Mouse (Mus musculus): Measurements from ENCODE around the gene Fmnl3.
"Not testable (repeated sequence)": the region's sequence is repeated elsewhere in the genome, so short reads cannot be mapped to it uniquely, and the experiment has no call there.

Gene Fmnl3

GRCm38 (mm10) chr15:99386796-99387195, 16.5 kb upstream of the Fmnl3 start:
- DNase-seq: peak; percentile 70

- not testable (repeated sequence) for DNase-seq
Measured at GRCm38 (mm10) chr15:99386110-99386509, 15.8 kb upstream of the Fmnl3 start.

DNA sequence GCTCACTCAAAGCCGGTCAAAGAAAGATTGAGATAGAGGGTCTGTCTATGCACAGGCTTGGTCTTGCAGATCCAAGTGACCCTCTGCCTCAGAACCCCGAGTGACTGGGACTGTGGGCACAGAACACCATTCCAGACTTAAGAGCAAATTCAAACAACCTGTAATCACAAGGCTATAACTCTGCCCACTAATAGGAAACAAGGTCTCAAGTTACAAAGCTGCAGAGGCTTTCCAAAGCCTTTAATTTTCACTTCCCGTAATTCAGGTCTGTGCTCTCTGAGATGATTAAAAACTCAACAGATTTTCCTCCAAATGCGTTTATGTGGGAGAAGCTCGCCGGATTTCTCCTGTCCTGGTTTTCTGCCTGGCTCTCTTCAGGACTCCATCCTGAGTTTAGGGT, 13.8 kb upstream of the Fmnl3 start:
- DNase-seq: no peak

DNA sequence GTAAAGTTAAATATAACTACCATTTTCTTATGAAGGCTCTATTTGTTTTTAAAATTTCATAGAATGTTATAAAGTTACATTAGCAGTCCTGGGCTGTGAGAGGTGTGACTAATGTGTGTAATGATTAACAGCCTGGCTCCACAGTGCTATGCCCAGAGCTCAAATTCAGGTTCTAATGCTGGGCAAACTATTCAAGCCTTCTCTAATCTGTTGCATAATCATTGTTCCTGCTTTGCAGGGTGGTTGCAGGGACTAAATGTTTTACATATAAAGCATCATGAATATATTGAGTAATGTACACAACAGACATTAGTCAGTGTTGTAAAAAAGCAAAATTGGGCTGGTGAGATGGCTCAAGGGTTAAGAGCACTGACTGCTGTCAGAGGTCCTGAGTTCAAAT, 12.6 kb upstream of the Fmnl3 start:
- DNase-seq: peak; percentile 80

GRCm38 (mm10) chr15:99376240-99376639, 6.0 kb upstream of the Fmnl3 start:
- DNase-seq: no peak

DNA sequence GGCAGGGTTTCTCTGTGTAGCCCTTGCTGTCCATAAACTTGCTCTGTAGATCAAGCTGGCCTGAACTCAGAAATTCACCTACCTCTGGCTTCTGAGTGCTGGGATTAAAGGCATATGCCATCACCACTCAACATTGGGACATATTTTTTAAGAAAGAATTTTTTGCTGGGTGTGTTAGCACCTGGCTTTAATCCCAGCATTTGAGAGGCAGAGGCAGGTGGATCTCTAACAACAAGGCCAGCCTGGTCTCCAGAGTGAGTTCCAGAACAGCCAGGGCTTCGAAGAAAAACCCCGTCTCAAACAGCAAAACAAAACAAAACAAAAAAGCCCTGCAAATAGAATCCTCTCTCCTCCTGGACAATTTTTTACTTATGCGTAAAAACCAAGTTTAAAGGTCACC, 5.3 kb upstream of the Fmnl3 start:
- no peak for DNase-seq

GRCm38 (mm10) chr15:99375036-99375435, 4.8 kb upstream of the Fmnl3 start:
- DNase-seq: no peak

DNA sequence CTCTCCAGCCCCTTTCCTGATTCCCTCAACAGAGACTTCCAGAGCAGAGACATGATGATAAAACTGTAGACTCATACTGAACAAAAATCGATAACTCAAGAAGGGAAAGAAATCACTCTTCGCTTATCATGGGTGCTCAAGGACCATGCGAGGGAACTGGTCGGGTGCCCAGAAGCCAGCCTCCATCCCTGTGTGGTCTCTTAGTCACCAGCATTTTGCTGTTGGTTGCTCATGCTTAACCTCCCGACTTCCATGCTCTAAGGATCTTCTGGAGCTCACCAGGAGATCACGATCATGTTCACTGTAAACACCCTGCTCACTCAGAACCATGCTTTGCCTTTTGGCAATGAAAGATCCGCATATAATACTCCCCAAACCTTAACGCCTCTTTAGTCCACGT, 2.5 kb upstream of the Fmnl3 start:
- DNase-seq: no peak

DNA sequence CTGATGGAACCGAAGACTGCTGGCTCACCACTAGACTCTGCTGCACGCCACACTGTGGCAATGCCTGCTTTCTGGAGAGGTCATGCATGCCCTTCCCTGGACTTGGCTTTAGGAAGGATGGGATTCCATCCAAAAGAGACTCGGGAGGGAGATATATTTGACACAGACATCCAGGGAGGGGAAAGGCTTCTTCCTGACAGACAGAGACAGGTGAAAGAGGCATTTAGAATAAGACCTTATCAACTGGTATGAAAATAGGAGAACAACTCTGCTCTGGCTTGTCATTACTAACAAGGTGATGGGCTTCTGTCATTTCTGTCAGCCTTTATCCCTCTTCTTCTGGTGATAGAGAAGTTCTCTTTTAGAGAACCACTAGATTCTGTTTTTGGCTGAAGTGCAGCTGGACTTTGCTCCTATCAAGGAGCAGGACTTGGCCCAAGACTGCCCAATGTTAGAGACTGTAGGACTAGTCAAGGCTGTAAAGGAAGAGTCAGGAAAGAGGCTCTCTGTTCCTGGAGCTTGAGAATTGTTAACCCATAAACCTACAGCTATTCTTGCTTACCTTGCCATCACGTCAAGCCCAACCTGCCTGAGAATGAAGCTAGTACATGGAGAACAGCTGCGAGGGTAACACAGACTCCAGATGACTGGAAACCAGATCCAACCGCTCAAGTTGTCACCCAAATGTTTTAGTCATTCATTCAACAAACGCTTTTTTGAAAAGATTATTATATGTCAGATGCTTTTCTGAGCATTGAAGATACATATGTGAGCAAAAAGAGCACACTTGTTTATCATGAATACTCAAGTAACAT, 1.5 kb upstream of the Fmnl3 start:
- DNase-seq: no peak

DNA sequence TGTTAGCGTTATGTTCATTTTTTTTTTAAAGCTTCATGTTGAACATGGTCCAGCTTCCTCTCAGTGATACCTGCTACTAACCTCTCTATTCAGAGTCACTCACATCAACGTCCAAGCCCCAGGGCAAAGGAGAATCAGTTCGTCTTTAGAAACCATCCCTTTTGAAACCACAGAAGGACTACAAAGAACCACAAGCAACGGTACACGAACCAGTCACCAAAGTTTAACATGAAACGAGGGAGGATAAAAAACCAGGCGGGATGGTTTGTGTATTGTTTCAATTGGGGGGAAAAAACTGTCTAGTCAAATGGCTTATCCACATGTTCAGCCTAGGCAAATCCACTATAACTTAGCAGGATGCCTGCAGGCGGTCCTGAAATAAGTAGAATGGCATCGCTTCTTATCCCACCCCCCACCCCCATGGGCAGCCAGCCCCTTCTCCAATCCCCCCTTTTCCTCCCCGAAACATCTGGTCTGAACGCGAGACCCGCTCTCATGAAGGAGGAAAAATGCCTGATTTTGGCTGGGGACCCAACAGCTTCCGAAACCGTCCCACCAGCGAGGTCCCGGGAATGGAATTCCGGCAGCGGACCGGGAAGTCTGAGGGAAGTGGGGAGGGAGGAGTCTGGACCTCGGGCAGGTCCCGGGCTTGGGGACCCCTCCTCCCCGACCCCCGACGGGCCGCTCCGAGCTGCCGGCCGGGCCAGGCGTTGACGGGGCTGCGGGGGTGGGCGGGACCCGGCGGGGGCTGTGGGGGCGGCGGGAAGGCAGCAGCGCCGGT, 701 bp downstream of the Fmnl3 start:
- DNase-seq: no peak

GRCm38 (mm10) chr15:99368583-99369266, 1.6 kb downstream of the Fmnl3 start:
- no peak for DNase-seq

DNA sequence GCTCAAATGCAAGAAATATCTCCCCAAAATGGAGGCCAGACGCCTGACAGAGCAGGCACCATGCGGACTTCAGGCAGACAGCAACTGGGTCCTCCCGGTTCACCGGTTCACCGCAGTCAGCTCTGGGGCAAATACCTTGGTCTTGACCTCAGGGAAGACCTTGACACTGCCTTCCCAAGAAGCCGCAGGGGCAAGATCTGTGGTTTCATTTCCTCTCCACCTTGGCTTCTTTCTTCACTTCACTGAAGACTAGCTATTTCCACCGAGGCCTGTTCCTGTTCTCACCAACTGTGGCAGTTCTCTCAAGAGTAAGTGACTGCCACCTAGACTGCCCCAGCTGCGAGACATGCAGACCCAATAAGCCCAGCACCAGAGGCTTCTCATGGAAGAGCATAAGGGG, 5.4 kb downstream of the Fmnl3 start:
- DNase-seq: no peak

- no peak for DNase-seq
Measured at GRCm38 (mm10) chr15:99364022-99364530, 6.2 kb downstream of the Fmnl3 start.

- DNase-seq: no peak
Measured at GRCm38 (mm10) chr15:99358952-99359351, 11.3 kb downstream of the Fmnl3 start.

DNA sequence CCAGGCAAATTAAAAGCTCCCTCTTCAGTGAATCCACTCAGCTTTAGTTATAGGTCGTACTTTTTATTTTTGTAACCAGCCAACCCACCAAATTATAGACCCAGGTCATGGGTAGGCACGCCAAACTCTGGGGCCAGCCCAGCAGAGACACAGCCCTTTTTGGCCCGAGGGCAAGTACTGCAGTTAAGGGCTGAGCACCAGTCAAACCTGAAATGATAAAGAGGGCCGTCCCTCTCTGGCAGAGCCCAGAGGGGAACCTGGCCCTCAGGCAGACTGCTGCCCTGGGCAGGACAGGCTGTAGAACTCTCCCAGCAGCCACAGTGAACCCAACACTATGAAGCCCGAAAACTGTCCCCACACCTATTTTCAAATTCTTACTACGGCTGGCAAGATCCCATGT, 13.8 kb downstream of the Fmnl3 start:
- no peak for DNase-seq

DNA sequence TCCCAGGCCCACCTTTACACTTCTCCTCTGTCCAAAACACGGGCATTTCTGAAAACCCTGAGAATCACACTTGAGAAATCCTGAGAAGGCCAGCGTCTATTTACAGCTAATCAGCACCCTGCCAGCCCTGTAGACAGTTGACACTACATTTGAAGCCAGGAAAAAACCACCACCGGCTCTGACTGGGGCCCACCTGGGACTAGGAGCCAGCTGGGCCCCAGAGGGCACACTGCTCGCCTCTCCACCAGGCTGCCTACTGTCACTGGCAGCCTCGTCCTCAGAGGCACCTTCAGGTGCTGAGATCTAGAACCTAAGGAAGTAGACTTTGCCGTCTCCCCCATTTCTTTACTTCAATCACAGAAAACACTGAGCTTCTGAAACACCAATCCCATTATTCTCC, 14.6 kb downstream of the Fmnl3 start:
- DNase-seq: no peak

DNA sequence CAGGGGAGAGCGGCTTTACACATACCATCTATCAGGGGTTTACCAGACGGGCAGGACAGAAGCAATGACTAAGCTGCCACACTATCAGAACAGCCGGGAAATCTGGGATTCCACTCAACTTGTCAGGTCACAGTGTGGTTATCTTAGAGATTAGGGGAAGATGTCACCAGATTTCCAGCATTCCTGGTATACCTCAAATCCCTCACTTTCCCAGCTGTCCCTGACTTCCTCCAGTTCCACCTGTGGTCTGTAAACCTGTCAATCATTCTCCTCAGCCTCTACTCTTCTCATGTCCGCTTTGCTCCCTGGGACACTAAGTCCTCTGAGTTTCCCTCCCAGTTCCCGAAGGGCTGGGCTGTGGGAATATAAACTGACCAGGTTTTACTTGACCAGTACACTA, 18.0 kb downstream of the Fmnl3 start:
- no peak for DNase-seq

DNA sequence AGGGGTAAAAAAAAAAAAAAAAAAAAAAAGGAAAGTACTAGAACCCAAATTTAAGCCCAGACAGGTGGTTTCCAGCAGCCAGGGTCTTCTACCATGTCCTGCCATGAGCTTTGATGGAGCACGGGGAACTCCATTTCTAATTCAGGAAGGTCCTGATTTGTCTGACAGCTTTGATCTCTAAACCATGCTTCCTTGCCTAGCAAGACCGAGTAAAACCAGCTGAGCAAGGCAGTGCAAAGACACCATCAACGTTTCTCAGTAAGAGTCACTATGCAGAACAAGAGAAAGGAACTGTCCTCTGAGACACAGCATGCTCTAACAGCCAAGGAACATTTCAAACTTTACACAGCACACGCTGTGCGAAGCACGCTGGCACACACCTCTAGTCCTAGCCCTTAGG, 18.7 kb downstream of the Fmnl3 start:
- DNase-seq: no peak

DNA sequence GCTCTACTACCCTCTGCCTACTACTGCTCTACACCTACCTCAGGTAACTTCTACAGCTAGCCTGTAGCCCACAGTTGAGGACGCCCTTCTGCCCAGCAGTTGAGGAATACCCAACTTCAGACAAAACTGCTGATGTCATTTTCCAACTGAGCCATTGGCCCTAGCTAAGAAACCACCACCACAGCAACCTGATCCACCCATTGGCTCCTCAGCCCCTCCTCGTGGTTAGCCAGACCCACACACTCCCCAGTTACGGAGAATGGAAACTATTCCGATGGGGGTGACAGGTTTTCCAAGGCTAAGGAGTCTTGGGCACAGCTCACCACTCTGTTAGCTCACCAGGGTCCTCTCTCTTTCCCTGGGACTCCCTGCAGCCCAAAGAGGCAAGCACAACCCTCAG, 25.3 kb downstream of the Fmnl3 start:
- no peak for DNase-seq

DNA sequence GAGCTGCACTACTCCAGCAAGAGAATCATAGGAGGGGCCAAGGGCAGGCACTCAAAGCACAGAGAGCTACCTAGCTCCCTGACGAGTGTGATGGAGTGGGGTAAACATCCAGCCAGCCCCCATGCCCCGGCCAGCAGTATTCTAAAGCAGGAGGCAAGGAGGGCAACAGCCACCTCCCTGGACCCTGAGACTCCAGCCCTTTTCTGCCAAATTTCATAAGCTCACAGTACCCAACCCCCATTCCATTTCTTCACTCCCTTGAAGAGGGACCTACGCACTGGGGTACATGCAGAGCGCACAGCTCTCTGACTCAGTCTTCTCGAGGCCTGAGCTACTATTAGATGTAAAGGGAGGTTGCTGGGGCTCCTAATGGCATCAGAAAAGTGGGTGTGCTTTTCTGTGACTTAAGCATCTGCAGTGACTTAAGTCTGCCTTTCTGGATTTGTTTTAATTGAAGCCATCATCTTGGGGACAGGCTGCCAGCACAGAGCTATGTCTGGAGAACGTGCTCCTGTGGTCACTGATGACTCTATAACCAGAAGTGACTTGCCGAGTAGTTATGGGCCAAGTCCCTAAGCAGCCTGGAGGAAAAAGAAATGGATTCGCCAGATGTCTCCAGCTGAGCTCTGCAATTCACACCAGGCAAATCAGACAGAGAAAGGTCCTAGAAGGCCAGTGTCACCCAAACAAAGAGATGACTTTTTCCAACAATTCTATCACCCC, 26.0 kb downstream of the Fmnl3 start:
- DNase-seq: no peak

DNA sequence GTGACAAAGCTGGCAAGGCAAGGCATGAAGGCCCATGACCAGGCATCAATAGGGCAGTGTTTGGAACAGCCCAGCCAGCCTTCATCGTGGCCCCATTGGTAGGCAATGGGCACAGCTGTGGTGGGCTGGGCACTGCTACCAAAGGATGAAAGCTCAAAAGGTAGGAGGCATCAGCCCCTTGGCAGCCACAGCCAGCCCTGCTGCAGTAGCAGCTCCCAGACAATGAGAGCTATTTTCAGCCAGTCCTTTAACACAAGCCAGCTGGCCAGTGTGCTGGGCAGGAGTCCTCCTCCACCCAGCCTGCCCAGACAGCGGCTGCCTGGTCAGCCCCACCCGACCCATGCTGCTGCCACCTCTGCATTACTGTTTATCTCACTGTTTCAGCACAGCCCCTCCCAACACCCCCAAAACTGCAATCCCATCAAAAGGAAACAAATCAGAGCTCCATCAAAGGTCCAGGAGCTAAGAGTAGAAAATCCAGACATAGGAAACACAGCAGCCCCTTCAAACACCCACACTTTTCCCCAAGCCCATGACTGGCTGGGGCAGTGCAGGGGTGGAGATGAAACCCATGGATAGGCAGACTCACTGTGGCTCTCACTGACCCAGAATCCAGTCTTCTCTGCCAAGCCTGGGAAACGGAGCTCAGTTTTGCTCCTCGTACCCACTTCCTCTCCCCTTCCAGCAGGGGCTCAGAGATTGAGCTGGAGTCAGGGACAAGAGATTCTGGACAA, 26.7 kb downstream of the Fmnl3 start:
- DNase-seq: no peak
